Mouse (Mus musculus): Measurements from ENCODE around the gene Fev. TPM values are rescaled to one million over a fixed set of nuclear protein-coding genes. Genes with fewer than 3 reads are reported as not detected.

The Fev gene
- not detected in 2 replicates for polyA plus RNA-seq (2012; ENCODE audit: insufficient read depth, insufficient read length, missing spikeins)

- TF ChIP-seq POLR2A (IDR thresholded peaks at IDR 0.05; ENCODE audit: borderline replicate concordance, low read depth, low read length) (no peak), CTCF (IDR thresholded peaks at IDR 0.05; ENCODE audit: low read depth, low read length) (no peak)
- H3K4me1 ChIP-seq (ENCODE audit: control insufficient read depth, insufficient read depth, low read length): no peaks in the 10 kb centered on the region
- H3K4me3 ChIP-seq (ENCODE audit: insufficient read depth, low read length): no peak within 1 kb of the TSS
- H3K27ac ChIP-seq (ENCODE audit: insufficient read depth, low read depth, low read length): no peak within 1 kb of the TSS
Measured at GRCm38 (mm10) chr1:74885369-74886042, at the start of gene Fev. TSS of gene Fev (minus strand) at chr1:74885419.

GRCm38 (mm10) chr1:74927621-74928296, 42.5 kb upstream of the Fev start:
- H3K4me3 ChIP-seq (ENCODE audit: insufficient read depth, low read length): no peak overlapping the region
- TF ChIP-seq CTCF (IDR thresholded peaks at IDR 0.05; ENCODE audit: low read depth, low read length) (no peak), POLR2A (IDR thresholded peaks at IDR 0.05; ENCODE audit: borderline replicate concordance, low read depth, low read length) (no peak)
- no peaks in the 10 kb centered on the region for H3K4me1 ChIP-seq (ENCODE audit: control insufficient read depth, insufficient read depth, low read length)
- H3K27ac ChIP-seq (ENCODE audit: insufficient read depth, low read depth, low read length): no peak overlapping the region

- TF ChIP-seq POLR2A (IDR thresholded peaks at IDR 0.05; ENCODE audit: borderline replicate concordance, low read depth, low read length) (no peak), CTCF (IDR thresholded peaks at IDR 0.05; ENCODE audit: low read depth, low read length) (peak; percentile 76)
- H3K27ac ChIP-seq (ENCODE audit: insufficient read depth, low read depth, low read length): no peak overlapping the region
- no peak overlapping the region for H3K4me3 ChIP-seq (ENCODE audit: insufficient read depth, low read length)
- no peaks in the 10 kb centered on the region for H3K4me1 ChIP-seq (ENCODE audit: control insufficient read depth, insufficient read depth, low read length)
Measured at GRCm38 (mm10) chr1:74926721-74927120, 41.5 kb upstream of the Fev start.

- TF ChIP-seq CTCF (IDR thresholded peaks at IDR 0.05; ENCODE audit: low read depth, low read length) (no peak), POLR2A (IDR thresholded peaks at IDR 0.05; ENCODE audit: borderline replicate concordance, low read depth, low read length) (no peak)
- no peaks in the 10 kb centered on the region for H3K4me1 ChIP-seq (ENCODE audit: control insufficient read depth, insufficient read depth, low read length)
- no peak overlapping the region for H3K27ac ChIP-seq (ENCODE audit: insufficient read depth, low read depth, low read length)
- no peak overlapping the region for H3K4me3 ChIP-seq (ENCODE audit: insufficient read depth, low read length)
Measured at GRCm38 (mm10) chr1:74924464-74924863, 39.2 kb upstream of the Fev start.

GRCm38 (mm10) chr1:74915706-74916105, 30.5 kb upstream of the Fev start:
- no peak overlapping the region for H3K27ac ChIP-seq (ENCODE audit: insufficient read depth, low read depth, low read length)
- no peak for TF ChIP-seq CTCF (IDR thresholded peaks at IDR 0.05; ENCODE audit: low read depth, low read length)
- TF ChIP-seq POLR2A (IDR thresholded peaks at IDR 0.05; ENCODE audit: borderline replicate concordance, low read depth, low read length): no peak
- H3K4me3 ChIP-seq (ENCODE audit: insufficient read depth, low read length): no peak overlapping the region
- H3K4me1 ChIP-seq (ENCODE audit: control insufficient read depth, insufficient read depth, low read length): no peaks in the 10 kb centered on the region

GRCm38 (mm10) chr1:74902191-74902590, 17.0 kb upstream of the Fev start:
- Histone ChIP-seq H3K4me3 (ENCODE audit: insufficient read depth, low read length) (no peak overlapping the region), H3K4me1 (ENCODE audit: control insufficient read depth, insufficient read depth, low read length) (no peaks in the 10 kb centered on the region), H3K27ac (ENCODE audit: insufficient read depth, low read depth, low read length) (no peak overlapping the region)
- TF ChIP-seq POLR2A (IDR thresholded peaks at IDR 0.05; ENCODE audit: borderline replicate concordance, low read depth, low read length) (no peak), CTCF (IDR thresholded peaks at IDR 0.05; ENCODE audit: low read depth, low read length) (no peak)

GRCm38 (mm10) chr1:74901686-74902085, 16.5 kb upstream of the Fev start:
- TF ChIP-seq CTCF (IDR thresholded peaks at IDR 0.05; ENCODE audit: low read depth, low read length): no peak
- no peak for TF ChIP-seq POLR2A (IDR thresholded peaks at IDR 0.05; ENCODE audit: borderline replicate concordance, low read depth, low read length)
- no peaks in the 10 kb centered on the region for H3K4me1 ChIP-seq (ENCODE audit: control insufficient read depth, insufficient read depth, low read length)

GRCm38 (mm10) chr1:74900341-74901285, 15.4 kb upstream of the Fev start:
- H3K4me1 ChIP-seq (ENCODE audit: control insufficient read depth, insufficient read depth, low read length): no peaks in the 10 kb centered on the region
- no peak overlapping the region for H3K4me3 ChIP-seq (ENCODE audit: insufficient read depth, low read length)
- TF ChIP-seq CTCF (IDR thresholded peaks at IDR 0.05; ENCODE audit: low read depth, low read length) (no peak), POLR2A (IDR thresholded peaks at IDR 0.05; ENCODE audit: borderline replicate concordance, low read depth, low read length) (no peak)
- no peak overlapping the region for H3K27ac ChIP-seq (ENCODE audit: insufficient read depth, low read depth, low read length)

More at GRCm38 (mm10) chr1:74901686-74902085, 16.5 kb upstream of the Fev start:
- Histone ChIP-seq H3K27ac (ENCODE audit: insufficient read depth, low read depth, low read length) (no peak overlapping the region), H3K4me3 (ENCODE audit: insufficient read depth, low read length) (no peak overlapping the region)

- Histone ChIP-seq H3K27ac (ENCODE audit: insufficient read depth, low read depth, low read length) (no peak overlapping the region), H3K4me1 (ENCODE audit: control insufficient read depth, insufficient read depth, low read length) (no peaks in the 10 kb centered on the region), H3K4me3 (ENCODE audit: insufficient read depth, low read length) (no peak overlapping the region)
- TF ChIP-seq POLR2A (IDR thresholded peaks at IDR 0.05; ENCODE audit: borderline replicate concordance, low read depth, low read length): no peak
- no peak for TF ChIP-seq CTCF (IDR thresholded peaks at IDR 0.05; ENCODE audit: low read depth, low read length)
Measured at GRCm38 (mm10) chr1:74898656-74899431, 13.6 kb upstream of the Fev start.
